Mouse (Mus musculus): ENCODE data around the gene Clasrp.

Gene Clasrp

GRCm38 (mm10) chr7:19603849-19604605, at the start of gene Clasrp:
Gene Clasrp, minus strand, starts transcription at chr7:19604486.
- peak; percentile 94 for DNase-seq

- DNase-seq: no peak
Observed at GRCm38 (mm10) chr7:19652614-19653013, 48.3 kb upstream of the Clasrp start.

GRCm38 (mm10) chr7:19651063-19651786, 46.9 kb upstream of the Clasrp start:
- no peak for DNase-seq

GRCm38 (mm10) chr7:19641223-19641622, 36.9 kb upstream of the Clasrp start:
- DNase-seq: no peak

GRCm38 (mm10) chr7:19635074-19635827, 31.0 kb upstream of the Clasrp start:
- no peak for DNase-seq

GRCm38 (mm10) chr7:19634591-19634990, 30.3 kb upstream of the Clasrp start:
- no peak for DNase-seq

- DNase-seq: no peak
Observed at GRCm38 (mm10) chr7:19633855-19634254, 29.6 kb upstream of the Clasrp start.

GRCm38 (mm10) chr7:19633197-19633596, 28.9 kb upstream of the Clasrp start:
- DNase-seq: no peak

GRCm38 (mm10) chr7:19632720-19633119, 28.4 kb upstream of the Clasrp start:
- no peak for DNase-seq

- no peak for DNase-seq
Observed at GRCm38 (mm10) chr7:19632275-19632674, 28.0 kb upstream of the Clasrp start.

GRCm38 (mm10) chr7:19629361-19629734, 25.1 kb upstream of the Clasrp start, which contains the start of gene Relb:
Gene Relb, minus strand, starts transcription at chr7:19629438.
- DNase-seq: peak; percentile 95

GRCm38 (mm10) chr7:19628536-19629360, 24.5 kb upstream of the Clasrp start:
- peak; percentile 86 for DNase-seq

GRCm38 (mm10) chr7:19628192-19628535, 23.9 kb upstream of the Clasrp start:
- DNase-seq: no peak

GRCm38 (mm10) chr7:19627721-19628120, 23.4 kb upstream of the Clasrp start:
- DNase-seq: no peak

- DNase-seq: no peak
Observed at GRCm38 (mm10) chr7:19623433-19623832, 19.1 kb upstream of the Clasrp start.

- no peak for DNase-seq
Observed at GRCm38 (mm10) chr7:19622241-19622640, 18.0 kb upstream of the Clasrp start.

- DNase-seq: no peak
Observed at GRCm38 (mm10) chr7:19620811-19621210, 16.5 kb upstream of the Clasrp start.

- DNase-seq: peak; percentile 57
Observed at GRCm38 (mm10) chr7:19619004-19619801, 14.9 kb upstream of the Clasrp start.

GRCm38 (mm10) chr7:19615036-19615577, 10.8 kb upstream of the Clasrp start:
- DNase-seq: no peak

- no peak for DNase-seq
Observed at GRCm38 (mm10) chr7:19610969-19611368, 6.7 kb upstream of the Clasrp start.

GRCm38 (mm10) chr7:19609641-19610332, 5.5 kb upstream of the Clasrp start:
- no peak for DNase-seq
